Mouse (Mus musculus) kidney, adult 2 months (tissue): ENCODE measurements at regions not wholly inside any gene's neighbourhood (a gene's known extent, or its start where the extent isn't known, plus 50 kb on each side); places are given as distances from the start of the nearest gene placed in this dataset.

ENCODE experiments used
- CTCF ChIP-seq: fragments of 200-500 bp; conservative IDR thresholded peaks from 2 replicates; pipeline ENCODE4 v1.5.1; 2011; ENCODE audit warnings: low read depth, mild to moderate bottlenecking, control low read depth, low read length, moderate library complexity, mixed read lengths; ENCODE audit not compliant: insufficient read depth, insufficient read length
- POLR2A ChIP-seq: fragments of 200-500 bp; IDR thresholded peaks from one replicate; pipeline ENCODE4 v1.6.1; 2011; ENCODE audit warnings: low read depth, low read length, control low read depth

DNA sequence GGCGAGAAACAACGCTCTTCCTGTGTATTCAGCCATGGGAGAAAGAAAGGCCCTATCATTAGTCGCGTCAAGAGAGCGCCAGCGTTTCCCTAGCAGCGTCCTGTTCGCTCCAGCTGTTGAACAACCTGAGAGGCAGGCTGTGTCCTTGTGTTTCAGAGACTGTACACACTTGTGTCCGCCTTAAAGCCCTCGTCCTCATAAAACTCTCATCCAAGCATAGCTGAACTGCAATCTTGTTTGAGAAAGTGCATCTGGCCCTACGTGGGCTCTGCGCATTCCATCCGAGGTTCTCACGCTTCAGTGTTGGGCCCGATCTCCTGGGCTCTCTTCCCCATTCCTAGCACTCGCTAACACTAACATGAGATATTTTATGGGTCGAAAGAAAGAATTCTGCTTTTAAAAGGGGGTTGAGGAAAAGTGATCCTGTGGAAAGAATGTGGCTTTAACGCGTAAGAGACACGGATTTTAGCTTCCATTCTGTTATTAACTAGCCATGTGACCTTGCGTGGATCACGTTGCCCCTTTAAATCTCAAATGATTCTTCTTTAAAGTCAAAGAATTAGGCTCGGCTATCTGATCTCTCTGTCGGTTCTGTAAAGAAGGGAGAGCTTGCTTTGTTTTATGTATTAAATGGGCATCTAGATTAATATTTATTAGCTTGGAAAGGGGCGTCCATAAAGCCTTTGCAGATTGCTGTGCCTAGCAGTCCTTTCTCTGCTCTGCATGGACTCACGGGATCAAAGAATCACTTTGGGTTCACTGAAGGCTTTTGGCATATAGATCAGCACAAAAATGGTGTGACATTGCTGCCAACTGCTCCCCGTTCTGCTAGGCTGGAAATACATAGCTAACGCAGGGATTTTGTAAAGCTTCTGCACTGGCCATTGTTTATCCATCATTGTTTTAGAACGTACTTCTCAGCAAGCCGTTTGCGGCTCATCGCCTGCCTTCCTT is 261.3 kb upstream of the Pmfbp1 start:
- TF ChIP-seq CTCF (no peak), POLR2A (no peak)
